In the genomic region with DNA sequence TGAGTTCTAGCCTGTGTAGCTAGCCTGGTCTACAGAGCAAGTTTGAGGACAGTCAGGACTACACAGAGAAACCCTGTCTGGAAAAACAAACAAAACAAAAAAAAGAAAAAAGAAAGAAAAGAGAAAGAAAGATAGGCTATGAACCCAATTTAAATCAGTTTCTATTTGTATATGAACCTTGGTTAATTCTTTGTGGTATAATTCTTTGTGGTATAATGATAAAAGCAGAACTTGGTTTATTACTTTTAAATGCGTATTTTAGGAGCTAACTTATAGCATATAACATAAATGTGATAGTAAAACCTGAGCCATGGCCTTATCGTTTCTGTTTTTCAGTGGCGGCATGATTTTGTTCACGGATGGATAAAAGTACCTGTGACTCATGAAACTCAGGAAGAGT, we compare ENCODE assay signal across 30 mouse cellular contexts. TPM values are rescaled to one million over a fixed set of nuclear protein-coding genes. Genes with fewer than 3 reads are reported as not detected.
"Had no signal": no experiment of that assay in that cellular context is flagged by ENCODE, and none has a peak within 500 bp of the region (broad histone marks: within the 10 kb centered on the region; RNA-seq: fewer than 3 reads in every experiment).

No protein-coding gene starts in this region.

- H3K27me3 ChIP-seq: embryonic facial prominence, embryonic 12.5 days; embryonic facial prominence, embryonic 13.5 days; embryonic facial prominence, embryonic 15.5 days; forebrain, embryonic 12.5 days; forebrain, embryonic 13.5 days; forebrain, embryonic 15.5 days had no signal

- H3K4me3 ChIP-seq: embryonic facial prominence, embryonic 10.5 days; embryonic facial prominence, embryonic 12.5 days; embryonic facial prominence, embryonic 13.5 days; embryonic facial prominence, embryonic 15.5 days; erythroblast, embryonic 14.5 days; forebrain, embryonic 10.5 days; forebrain, embryonic 12.5 days; forebrain, embryonic 13.5 days; forebrain, embryonic 15.5 days; gastrocnemius, adult 2 months; heart, adult 2 months had no signal

- H3K27ac ChIP-seq: embryonic facial prominence, embryonic 10.5 days; embryonic facial prominence, embryonic 12.5 days; embryonic facial prominence, embryonic 13.5 days; embryonic facial prominence, embryonic 15.5 days; forebrain, embryonic 10.5 days; forebrain, embryonic 12.5 days; forebrain, embryonic 13.5 days; forebrain, embryonic 15.5 days; gastrocnemius, adult 2 months; heart, adult 2 months had no signal

- H3K9me3 ChIP-seq: embryonic facial prominence, embryonic 10.5 days; embryonic facial prominence, embryonic 12.5 days; embryonic facial prominence, embryonic 13.5 days; embryonic facial prominence, embryonic 15.5 days; forebrain, embryonic 10.5 days; forebrain, embryonic 12.5 days; forebrain, embryonic 13.5 days; forebrain, embryonic 15.5 days had no signal

- H3K9ac ChIP-seq: embryonic facial prominence, embryonic 12.5 days; embryonic facial prominence, embryonic 13.5 days; embryonic facial prominence, embryonic 15.5 days; forebrain, embryonic 12.5 days; forebrain, embryonic 13.5 days; forebrain, embryonic 15.5 days; forebrain, postnatal 0 days had no signal

- DNase-seq: cerebellum, adult 9-10 months; cerebellum, adult 9-11 months; cerebellum, postnatal 10 days; cerebellum, postnatal 14 days; cerebellum, postnatal 25 days; cerebellum, postnatal 36 days; embryo, embryonic 11 days; forebrain, postnatal 0 days; gastrocnemius, adult 2 months; gastrocnemius, postnatal 10 days; gastrocnemius, postnatal 14 days; gastrocnemius, postnatal 25 days; gastrocnemius, postnatal 36 days; heart, adult 18-20 months; heart, adult 2 months had no signal

- H3K4me1 ChIP-seq: embryonic facial prominence, embryonic 10.5 days; embryonic facial prominence, embryonic 12.5 days; embryonic facial prominence, embryonic 13.5 days; embryonic facial prominence, embryonic 15.5 days; forebrain, embryonic 10.5 days; forebrain, embryonic 12.5 days; forebrain, embryonic 13.5 days; forebrain, embryonic 15.5 days had no signal

RNA-seq across cellular contexts. Expression of a gene that starts 48.7 kb away (rescaled TPM):
- total RNA-seq: gastrocnemius, adult 18-20 months; gastrocnemius, adult 2 months; gastrocnemius, adult 8-10 months; gastrocnemius, postnatal 25 days; gastrocnemius, postnatal 36 days had no signal
- polyA plus RNA-seq: erythroblast, embryonic 14.5 days had no signal

RNA-seq across cellular contexts. Expression of a gene that starts 58.1 kb away (rescaled TPM):
- total RNA-seq: common myeloid progenitor, adult 5-6 weeks; gastrocnemius, adult 18-20 months; gastrocnemius, adult 2 months; gastrocnemius, adult 8-10 months; gastrocnemius, postnatal 10 days; gastrocnemius, postnatal 14 days; gastrocnemius, postnatal 25 days; gastrocnemius, postnatal 36 days; granulocyte monocyte progenitor cell, adult 5-6 weeks; heart, adult 18-20 months; heart, adult 2 months; heart, adult 8-10 months had no signal
- polyA plus RNA-seq: embryonic facial prominence, embryonic 13.5 days; erythroblast, embryonic 14.5 days; gonadal fat pad, adult 2 months; heart, adult 2 months had no signal
